Mouse (Mus musculus) lung, postnatal 14 days (tissue): Measurements from ENCODE around the gene Ncoa5.

Experiments
- DNase-seq: peaks from one replicate; pipeline ENCODE4 v3.0.0; 2021

Gene Ncoa5

GRCm38 (mm10) chr2:165034131-165035057 is at the start of gene Ncoa5:
Gene Ncoa5 (minus strand): TSS chr2:165034867.
- DNase-seq: peak; percentile 97

GRCm38 (mm10) chr2:165081257-165081656 is 46.6 kb upstream of the Ncoa5 start:
- no peak for DNase-seq

GRCm38 (mm10) chr2:165080657-165081056 is 46.0 kb upstream of the Ncoa5 start:
- no peak for DNase-seq

GRCm38 (mm10) chr2:165078605-165079004 is 43.9 kb upstream of the Ncoa5 start:
- DNase-seq: no peak

- no peak for DNase-seq
Observed at GRCm38 (mm10) chr2:165078045-165078444, 43.4 kb upstream of the Ncoa5 start.

- DNase-seq: no peak
Observed at GRCm38 (mm10) chr2:165077055-165077454, 42.4 kb upstream of the Ncoa5 start.

GRCm38 (mm10) chr2:165074937-165075336 is 40.3 kb upstream of the Ncoa5 start:
- DNase-seq: peak; percentile 82

GRCm38 (mm10) chr2:165074081-165074884 is 39.6 kb upstream of the Ncoa5 start:
- DNase-seq: peak; percentile 42

- DNase-seq: no peak
Observed at GRCm38 (mm10) chr2:165073381-165073781, 38.7 kb upstream of the Ncoa5 start.

- DNase-seq: peak; percentile 69
Observed at GRCm38 (mm10) chr2:165070096-165070816, 35.6 kb upstream of the Ncoa5 start.

- no peak for DNase-seq
Observed at GRCm38 (mm10) chr2:165068806-165069205, 34.1 kb upstream of the Ncoa5 start.

GRCm38 (mm10) chr2:165064489-165064888 is 29.8 kb upstream of the Ncoa5 start:
- no peak for DNase-seq

- DNase-seq: peak; percentile 48
Observed at GRCm38 (mm10) chr2:165061638-165062433, 27.2 kb upstream of the Ncoa5 start.

GRCm38 (mm10) chr2:165059961-165060360 is 25.3 kb upstream of the Ncoa5 start:
- peak; percentile 57 for DNase-seq

GRCm38 (mm10) chr2:165056377-165057085 is 21.9 kb upstream of the Ncoa5 start:
- DNase-seq: no peak

GRCm38 (mm10) chr2:165055905-165056304 is 21.2 kb upstream of the Ncoa5 start:
- DNase-seq: peak; percentile 54

- DNase-seq: peak; percentile 81
Observed at GRCm38 (mm10) chr2:165054888-165055852, 20.5 kb upstream of the Ncoa5 start, which contains the start of gene Cd40. Gene Cd40 (plus strand): TSS chr2:165055627.

GRCm38 (mm10) chr2:165051566-165051965 is 16.9 kb upstream of the Ncoa5 start:
- DNase-seq: no peak

- no peak for DNase-seq
Observed at GRCm38 (mm10) chr2:165050826-165051548, 16.3 kb upstream of the Ncoa5 start.
